Mouse (Mus musculus): ENCODE measurements around the gene Neto2.

GRCm38 (mm10) chr8:85651201-85651600 lies 49.5 kb downstream of the Neto2 start:
- TF ChIP-seq CTCF (IDR thresholded peaks at IDR 0.05; ENCODE audit: extremely low read depth, insufficient read depth, insufficient read length, insufficient replicate concordance) (no peak), POLR2A (IDR thresholded peaks at IDR 0.05; ENCODE audit: low read depth, low read length) (no peak)
